In the genomic region with DNA sequence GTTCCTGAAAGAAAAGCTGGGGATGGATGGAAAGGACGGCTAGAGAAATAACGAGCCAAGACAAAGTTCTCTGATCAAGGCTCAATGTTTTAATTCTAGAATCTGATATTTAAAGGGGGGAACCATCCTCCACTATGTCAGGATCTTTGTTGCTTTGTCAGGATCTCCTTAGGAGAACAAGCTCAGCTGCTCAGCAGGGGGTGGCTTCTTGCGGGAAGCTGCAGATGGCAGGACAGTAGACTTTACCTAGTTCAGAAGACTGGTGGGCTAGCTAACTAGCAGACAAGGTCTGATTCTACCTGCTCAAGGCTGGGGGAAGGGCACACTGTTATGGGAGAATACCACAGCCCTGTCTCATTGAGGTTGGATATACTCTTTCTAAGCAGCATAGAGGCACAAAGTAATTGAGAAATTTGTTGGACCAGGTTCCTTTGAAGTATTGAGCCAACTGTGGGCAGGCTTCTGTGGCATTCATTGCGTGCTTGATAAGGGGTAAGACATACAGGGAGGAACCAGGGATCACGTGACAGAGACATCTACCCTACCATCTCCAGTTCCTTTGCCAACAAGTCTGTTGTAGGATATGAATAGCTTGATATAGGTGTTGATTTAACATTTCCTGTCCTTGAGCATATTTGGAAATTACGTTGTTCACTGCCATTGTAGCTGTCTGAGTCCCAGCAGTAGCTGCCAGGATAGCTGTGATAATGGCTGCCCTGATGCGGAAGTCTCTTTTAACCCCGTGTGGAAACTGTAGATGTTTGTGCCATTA, we compare ENCODE assay signal across 27 mouse cellular contexts. TPM values are rescaled to one million over a fixed set of nuclear protein-coding genes. Genes with fewer than 3 reads are reported as not detected.
A peak's percentile ranks its signal among the peaks of the same experiment; 100 is the strongest.
DNase-seq lines count a peak whose midpoint lies in the region; ATAC-seq and TF ChIP-seq lines count a peak whose summit lies in the region.
"Had no signal": no experiment of that assay in that cellular context is flagged by ENCODE, and none has a peak within 500 bp of the region (broad histone marks: within the 10 kb centered on the region; RNA-seq: fewer than 3 reads in every experiment).

No protein-coding gene starts in this region.

- no peaks in the 10 kb centered on the region for H3K79me2 ChIP-seq in heart, adult 2 months (replicated peaks; ENCODE audit: control insufficient read depth, insufficient read depth, low read length)

- WGBS in cerebellum, adult 2 months = 72% methylated on average over 8 of the region's 8 CpGs
- WGBS in heart, embryonic 10.5 days = 80% methylated on average over 8 of the region's 8 CpGs
- 52% methylated on average over 8 of the region's 8 CpGs for WGBS in heart, adult 2 months
- WGBS in liver, embryonic 11.5 days = 87% methylated on average over 8 of the region's 8 CpGs
- 80% methylated on average over 8 of the region's 8 CpGs for WGBS in liver, embryonic 12.5 days (ENCODE audit: insufficient replicate concordance)

- peak; percentile 22 for DNase-seq in cerebellum, adult 2 months
- DNase-seq in cerebellum, postnatal 4 days (ENCODE audit: low spot score in 2 of 2) = no peak
- peak; percentile 55 for DNase-seq in heart, embryonic 10.5 days (ENCODE audit: low spot score)
- no peak for DNase-seq in heart, adult 2 months
- DNase-seq in liver, embryonic 11.5 days (ENCODE audit: low spot score) = peak; percentile 25
- DNase-seq in thymus, postnatal 0 days (ENCODE audit: low spot score) = no peak
- DNase-seq: adrenal gland, postnatal 36 days; cerebellum, adult 9-11 months; gastrocnemius, adult 2 months; kidney, adult 11 months; liver, embryonic 13.5 days; lung, embryonic 14.5 days; right cerebral cortex, adult 18-20 months; thymus, adult 18-20 months; thymus, postnatal 4 days had no signal

- ATAC-seq in liver, embryonic 11.5 days (replicated peaks; ENCODE audit: low FRiP score) = no peak
- no peak for ATAC-seq in liver, embryonic 12.5 days
- ATAC-seq in megakaryocyte progenitor cell, adult 5-6 weeks (replicated peaks; ENCODE audit: poor library complexity) = peak; percentile 85
- ATAC-seq: forebrain, embryonic 14.5 days; hindbrain, postnatal 0 days had no signal

- H3K4me2 ChIP-seq in liver, embryonic 11.5 days = no peak overlapping the region
- H3K4me2 ChIP-seq in liver, embryonic 12.5 days = no peak overlapping the region
- H3K4me2 ChIP-seq: embryonic facial prominence, embryonic 15.5 days; heart, embryonic 15.5 days; liver, embryonic 13.5 days; lung, embryonic 14.5 days; midbrain, embryonic 12.5 days; neural tube, embryonic 15.5 days; stomach, embryonic 15.5 days had no signal

- H3K27me3 ChIP-seq in cerebellum, adult 2 months (ENCODE audit: control insufficient read depth, insufficient read depth, low read length) = no peaks in the 10 kb centered on the region
- H3K27me3 ChIP-seq in heart, embryonic 10.5 days (ENCODE audit: insufficient read depth, poor library complexity, severe bottlenecking) = no peaks in the 10 kb centered on the region
- H3K27me3 ChIP-seq in heart, adult 2 months (ENCODE audit: control insufficient read depth, insufficient read depth, low read length) = no peaks in the 10 kb centered on the region
- no peaks in the 10 kb centered on the region for H3K27me3 ChIP-seq in liver, embryonic 11.5 days (replicated peaks; ENCODE audit: control insufficient read depth, insufficient read depth, low read length)
- H3K27me3 ChIP-seq in liver, embryonic 12.5 days (replicated peaks) = no peaks in the 10 kb centered on the region
- H3K27me3 ChIP-seq: embryonic facial prominence, embryonic 15.5 days; heart, embryonic 15.5 days; liver, embryonic 13.5 days; midbrain, embryonic 12.5 days; neural tube, embryonic 15.5 days; stomach, embryonic 15.5 days had no signal

- H3K36me3 ChIP-seq in heart, embryonic 10.5 days = peaks cover 39% of the 10 kb centered on the region
- H3K36me3 ChIP-seq in heart, adult 2 months (ENCODE audit: control insufficient read depth, insufficient read depth, low read length) = no peaks in the 10 kb centered on the region
- peaks cover 21% of the 10 kb centered on the region for H3K36me3 ChIP-seq in liver, embryonic 11.5 days (ENCODE audit: control insufficient read depth, insufficient read depth, low read length)
- H3K36me3 ChIP-seq in liver, embryonic 12.5 days = peaks cover 76% of the 10 kb centered on the region
- H3K36me3 ChIP-seq: heart, embryonic 15.5 days had no signal

- no peaks in the 10 kb centered on the region for H3K4me1 ChIP-seq in cerebellum, adult 2 months (ENCODE audit: control insufficient read depth, insufficient read depth, low read length)
- no peaks in the 10 kb centered on the region for H3K4me1 ChIP-seq in heart, embryonic 10.5 days
- no peaks in the 10 kb centered on the region for H3K4me1 ChIP-seq in heart, adult 2 months (ENCODE audit: control insufficient read depth, insufficient read depth, low read length)
- no peaks in the 10 kb centered on the region for H3K4me1 ChIP-seq in liver, embryonic 11.5 days (replicated peaks; ENCODE audit: control insufficient read depth, insufficient read depth, low read length)
- no peaks in the 10 kb centered on the region for H3K4me1 ChIP-seq in liver, embryonic 12.5 days
- H3K4me1 ChIP-seq: embryonic facial prominence, embryonic 15.5 days; liver, embryonic 13.5 days; midbrain, embryonic 12.5 days; neural tube, embryonic 15.5 days; stomach, embryonic 15.5 days had no signal

- H3K4me3 ChIP-seq in cerebellum, adult 2 months (replicated peaks; ENCODE audit: insufficient read depth, low read depth, low read length) = no peak overlapping the region
- no peak overlapping the region for H3K4me3 ChIP-seq in heart, embryonic 10.5 days
- H3K4me3 ChIP-seq in heart, adult 2 months = no peak overlapping the region
- H3K4me3 ChIP-seq in liver, embryonic 11.5 days (ENCODE audit: low read depth, low read length) = no peak overlapping the region
- H3K4me3 ChIP-seq in liver, embryonic 12.5 days = no peak overlapping the region
- H3K4me3 ChIP-seq: embryonic facial prominence, embryonic 15.5 days; gastrocnemius, adult 2 months; heart, embryonic 15.5 days; left cerebral cortex, adult 2 months; liver, embryonic 13.5 days; midbrain, embryonic 12.5 days; neural tube, embryonic 15.5 days; stomach, embryonic 15.5 days had no signal

- no peaks in the 10 kb centered on the region for H3K9me3 ChIP-seq in heart, embryonic 10.5 days
- no peaks in the 10 kb centered on the region for H3K9me3 ChIP-seq in liver, embryonic 11.5 days (ENCODE audit: control insufficient read depth, low read length)
- H3K9me3 ChIP-seq in liver, embryonic 12.5 days (replicated peaks) = peaks cover 8% of the 10 kb centered on the region; the same call in 1 of the 2 replicates
- H3K9me3 ChIP-seq: embryonic facial prominence, embryonic 15.5 days; heart, embryonic 15.5 days; liver, embryonic 13.5 days; midbrain, embryonic 12.5 days; neural tube, embryonic 15.5 days; stomach, embryonic 15.5 days had no signal

- H3K9ac ChIP-seq in heart, adult 2 months (ENCODE audit: low read depth, low read length) = no peak overlapping the region
- no peak overlapping the region for H3K9ac ChIP-seq in liver, embryonic 11.5 days (ENCODE audit: low read depth, low read length)
- H3K9ac ChIP-seq in liver, embryonic 12.5 days = no peak overlapping the region
- H3K9ac ChIP-seq: embryonic facial prominence, embryonic 15.5 days; heart, embryonic 15.5 days; liver, embryonic 13.5 days; lung, embryonic 14.5 days; midbrain, embryonic 12.5 days; neural tube, embryonic 15.5 days; stomach, embryonic 15.5 days had no signal

- no peak for TF ChIP-seq EP300 in heart, adult 2 months (IDR thresholded peaks at IDR 0.05; ENCODE audit: insufficient read depth, low read depth, low read length)

- H3K27ac ChIP-seq in cerebellum, adult 2 months (ENCODE audit: insufficient read depth, low read length) = no peak overlapping the region
- H3K27ac ChIP-seq in heart, embryonic 10.5 days = no peak overlapping the region
- H3K27ac ChIP-seq in heart, adult 2 months = no peak overlapping the region
- no peak overlapping the region for H3K27ac ChIP-seq in liver, embryonic 11.5 days (ENCODE audit: low read depth, low read length)
- H3K27ac ChIP-seq in liver, embryonic 12.5 days = no peak overlapping the region
- H3K27ac ChIP-seq: embryonic facial prominence, embryonic 15.5 days; gastrocnemius, adult 2 months; heart, embryonic 15.5 days; hindbrain, postnatal 0 days; kidney, postnatal 0 days; left cerebral cortex, adult 2 months; liver, embryonic 13.5 days; macrophage; midbrain, embryonic 12.5 days; neural tube, embryonic 15.5 days; stomach, embryonic 15.5 days had no signal

- TF ChIP-seq POLR2A in cerebellum, adult 2 months (IDR thresholded peaks at IDR 0.05; ENCODE audit: borderline replicate concordance, insufficient read depth, low read length) = no peak
- TF ChIP-seq POLR2A in heart, adult 2 months (IDR thresholded peaks at IDR 0.05; ENCODE audit: insufficient read depth, low read depth, low read length) = no peak

- intact Hi-C loops in heart, adult 2 months (cut with DNase I) = no loop called here

- TF ChIP-seq CTCF in cerebellum, adult 2 months (IDR thresholded peaks at IDR 0.05; ENCODE audit: borderline replicate concordance, insufficient read depth, low read depth, low read length) = no peak
- no peak for TF ChIP-seq CTCF in heart, adult 2 months (IDR thresholded peaks at IDR 0.05)

RNA-seq across cellular contexts. Expression of a gene that starts 17.1 kb away (rescaled TPM):
- 1.7 and 1.9 TPM in 2 replicates for polyA plus RNA-seq in cerebellum, adult 2 months (2012; rRNA removed)
- 0.64 and 0.80 TPM in 2 replicates for polyA plus RNA-seq in heart, embryonic 10.5 days (2016; fragmentation: Nextera tagmentation; extraction: Ambion mirVana)
- total RNA-seq in heart, adult 2 months (2021) = under 1 TPM; 0.45 to 0.57 TPM
- polyA plus RNA-seq in heart, adult 2 months (2012; rRNA removed) = 0.14 and 0.26 TPM in 2 replicates
- 0.79 and 0.81 TPM in 2 replicates for polyA plus RNA-seq in liver, embryonic 11.5 days (2014; fragmentation: Nextera tagmentation; extraction: Ambion mirVana)
- 0.43 and 0.45 TPM in 2 replicates for polyA plus RNA-seq in liver, embryonic 12.5 days (2016; fragmentation: Nextera tagmentation; extraction: Ambion mirVana)
- 0.88 and 1.2 TPM in 2 replicates for total RNA-seq in megakaryocyte progenitor cell, adult 5-6 weeks (2015)
- total RNA-seq in megakaryocyte progenitor cell, adult 5-6 weeks (2017) = 0.87 and 1.0 TPM in 2 replicates
- polyA plus RNA-seq in thymus, postnatal 0 days (2015; fragmentation: Nextera tagmentation; extraction: Ambion mirVana) = 0.63 and 0.66 TPM in 2 replicates

RNA-seq across cellular contexts. Expression of a gene that starts 39.4 kb away (rescaled TPM):
- 11.7 and 12.4 TPM in 2 replicates for polyA plus RNA-seq in cerebellum, adult 2 months (2012; rRNA removed)
- 0.15 and 0.47 TPM in 2 replicates for polyA plus RNA-seq in heart, embryonic 10.5 days (2016; fragmentation: Nextera tagmentation; extraction: Ambion mirVana)
- total RNA-seq in heart, adult 2 months (2021) = 1 to 10 TPM; 1.5 to 2.4 TPM
- polyA plus RNA-seq in heart, adult 2 months (2012; rRNA removed) = 0.92 and 1.3 TPM in 2 replicates
- polyA plus RNA-seq in liver, embryonic 11.5 days (2014; fragmentation: Nextera tagmentation; extraction: Ambion mirVana) = 0.06 and 0.08 TPM in 2 replicates
- 0.11 and 0.13 TPM in 2 replicates for polyA plus RNA-seq in liver, embryonic 12.5 days (2016; fragmentation: Nextera tagmentation; extraction: Ambion mirVana)
- 0.05 and 0.15 TPM in 2 replicates for total RNA-seq in megakaryocyte progenitor cell, adult 5-6 weeks (2015)
- 0.27 and 1.2 TPM in 2 replicates for total RNA-seq in megakaryocyte progenitor cell, adult 5-6 weeks (2017)
- polyA plus RNA-seq in thymus, postnatal 0 days (2015; fragmentation: Nextera tagmentation; extraction: Ambion mirVana) = 0.22 and 0.39 TPM in 2 replicates

Comparison
In these comparisons a context has a peak if more than half of its experiments do, and no peak if none do; other contexts are left out.
1. DNase-seq: peak in cerebellum, adult 2 months (2 of 2), heart, embryonic 10.5 days (single experiment) and liver, embryonic 11.5 days (single experiment); none in cerebellum, postnatal 4 days (0 of 2), heart, adult 2 months (0 of 2) and thymus, postnatal 0 days (single experiment).